Mouse (Mus musculus): ENCODE data around the gene Fam129a. TPM values are rescaled to one million over a fixed set of nuclear protein-coding genes. Genes with fewer than 3 reads are reported as not detected.

Gene Fam129a
- polyA plus RNA-seq, 1 experiment: 5.8 TPM

GRCm38 (mm10) chr1:151625690-151626089 is 54.7 kb downstream of the Fam129a start:
- H3K36me3 ChIP-seq (ENCODE audit: control insufficient read depth, insufficient read depth, low read length): no peaks in the 10 kb centered on the region
- H3K27ac ChIP-seq (ENCODE audit: insufficient read depth, low read depth, low read length): no peak overlapping the region
- DNase-seq: no peak
- H3K4me3 ChIP-seq (ENCODE audit: insufficient read depth, low read depth, low read length): no peak overlapping the region
- WGBS: 76% methylated on average over 2 of the region's 2 CpGs
- peaks cover 4% of the 10 kb centered on the region; the same call in 1 of the 2 replicates for H3K4me1 ChIP-seq (ENCODE audit: control insufficient read depth, insufficient read depth, low read length)
- no peaks in the 10 kb centered on the region for H3K27me3 ChIP-seq (replicated peaks; ENCODE audit: control insufficient read depth, insufficient read depth, low read length)
- TF ChIP-seq POLR2A (IDR thresholded peaks at IDR 0.05; ENCODE audit: low read depth, low read length) (no peak), CTCF (conservative IDR thresholded peaks at IDR 0.05; ENCODE audit: insufficient read depth, insufficient read length, low read depth, low read length) (no peak)

- no peak overlapping the region for H3K4me3 ChIP-seq (ENCODE audit: insufficient read depth, low read depth, low read length)
- 55% methylated on average over 4 of the region's 4 CpGs for WGBS
- H3K36me3 ChIP-seq (ENCODE audit: control insufficient read depth, insufficient read depth, low read length): no peaks in the 10 kb centered on the region
- H3K27ac ChIP-seq (ENCODE audit: insufficient read depth, low read depth, low read length): no peak overlapping the region
- H3K4me1 ChIP-seq (ENCODE audit: control insufficient read depth, insufficient read depth, low read length): peaks cover 4% of the 10 kb centered on the region; the same call in 1 of the 2 replicates
- TF ChIP-seq POLR2A (IDR thresholded peaks at IDR 0.05; ENCODE audit: low read depth, low read length) (no peak), CTCF (conservative IDR thresholded peaks at IDR 0.05; ENCODE audit: insufficient read depth, insufficient read length, low read depth, low read length) (no peak)
- no peaks in the 10 kb centered on the region for H3K27me3 ChIP-seq (replicated peaks; ENCODE audit: control insufficient read depth, insufficient read depth, low read length)
- DNase-seq: peak; percentile 30
Observed at GRCm38 (mm10) chr1:151626631-151627030, 55.6 kb downstream of the Fam129a start.

GRCm38 (mm10) chr1:151627141-151627540 is 56.2 kb downstream of the Fam129a start:
- H3K27me3 ChIP-seq (replicated peaks; ENCODE audit: control insufficient read depth, insufficient read depth, low read length): no peaks in the 10 kb centered on the region
- H3K36me3 ChIP-seq (ENCODE audit: control insufficient read depth, insufficient read depth, low read length): no peaks in the 10 kb centered on the region
- H3K4me1 ChIP-seq (ENCODE audit: control insufficient read depth, insufficient read depth, low read length): peaks cover 4% of the 10 kb centered on the region; the same call in 1 of the 2 replicates
- DNase-seq: peak; percentile 78
- H3K4me3 ChIP-seq (ENCODE audit: insufficient read depth, low read depth, low read length): no peak overlapping the region
- H3K27ac ChIP-seq (ENCODE audit: insufficient read depth, low read depth, low read length): no peak overlapping the region
- 47% methylated on average over 3 of the region's 3 CpGs for WGBS
- TF ChIP-seq POLR2A (IDR thresholded peaks at IDR 0.05; ENCODE audit: low read depth, low read length) (no peak), CTCF (conservative IDR thresholded peaks at IDR 0.05; ENCODE audit: insufficient read depth, insufficient read length, low read depth, low read length) (no peak)

- Histone ChIP-seq H3K27me3 (replicated peaks; ENCODE audit: control insufficient read depth, insufficient read depth, low read length) (no peaks in the 10 kb centered on the region), H3K4me3 (ENCODE audit: insufficient read depth, low read depth, low read length) (no peak overlapping the region), H3K36me3 (ENCODE audit: control insufficient read depth, insufficient read depth, low read length) (no peaks in the 10 kb centered on the region), H3K27ac (ENCODE audit: insufficient read depth, low read depth, low read length) (no peak overlapping the region), H3K4me1 (ENCODE audit: control insufficient read depth, insufficient read depth, low read length) (peaks cover 4% of the 10 kb centered on the region; the same call in 1 of the 2 replicates)
- no peak for TF ChIP-seq CTCF (conservative IDR thresholded peaks at IDR 0.05; ENCODE audit: insufficient read depth, insufficient read length, low read depth, low read length)
- WGBS: 58% methylated on average over 7 of the region's 7 CpGs
- no peak for DNase-seq
Observed at GRCm38 (mm10) chr1:151629591-151630250, 58.7 kb downstream of the Fam129a start.

GRCm38 (mm10) chr1:151630251-151630628 is 59.3 kb downstream of the Fam129a start:
- no peak for DNase-seq
- no peak overlapping the region for H3K4me3 ChIP-seq (ENCODE audit: insufficient read depth, low read depth, low read length)
- WGBS: 93% methylated on average over 2 of the region's 2 CpGs
- no peaks in the 10 kb centered on the region for H3K36me3 ChIP-seq (ENCODE audit: control insufficient read depth, insufficient read depth, low read length)
- peaks cover 4% of the 10 kb centered on the region; the same call in 1 of the 2 replicates for H3K4me1 ChIP-seq (ENCODE audit: control insufficient read depth, insufficient read depth, low read length)
- H3K27me3 ChIP-seq (replicated peaks; ENCODE audit: control insufficient read depth, insufficient read depth, low read length): no peaks in the 10 kb centered on the region
- no peak overlapping the region for H3K27ac ChIP-seq (ENCODE audit: insufficient read depth, low read depth, low read length)
- TF ChIP-seq CTCF (conservative IDR thresholded peaks at IDR 0.05; ENCODE audit: insufficient read depth, insufficient read length, low read depth, low read length) (no peak), POLR2A (IDR thresholded peaks at IDR 0.05; ENCODE audit: low read depth, low read length) (no peak)

- H3K27ac ChIP-seq (ENCODE audit: insufficient read depth, low read depth, low read length): no peak overlapping the region
- WGBS: 58% methylated on average over 2 of the region's 2 CpGs
- no peak for DNase-seq
- no peaks in the 10 kb centered on the region for H3K36me3 ChIP-seq (ENCODE audit: control insufficient read depth, insufficient read depth, low read length)
- H3K27me3 ChIP-seq (replicated peaks; ENCODE audit: control insufficient read depth, insufficient read depth, low read length): no peaks in the 10 kb centered on the region
- H3K4me1 ChIP-seq (ENCODE audit: control insufficient read depth, insufficient read depth, low read length): peaks cover 4% of the 10 kb centered on the region; the same call in 1 of the 2 replicates
- no peak overlapping the region for H3K4me3 ChIP-seq (ENCODE audit: insufficient read depth, low read depth, low read length)
- TF ChIP-seq POLR2A (IDR thresholded peaks at IDR 0.05; ENCODE audit: low read depth, low read length): no peak
- TF ChIP-seq CTCF (conservative IDR thresholded peaks at IDR 0.05; ENCODE audit: insufficient read depth, insufficient read length, low read depth, low read length): no peak
Observed at GRCm38 (mm10) chr1:151631061-151631460, 60.1 kb downstream of the Fam129a start.

GRCm38 (mm10) chr1:151631703-151632294 is 60.8 kb downstream of the Fam129a start:
- Histone ChIP-seq H3K27ac (ENCODE audit: insufficient read depth, low read depth, low read length) (no peak overlapping the region), H3K36me3 (ENCODE audit: control insufficient read depth, insufficient read depth, low read length) (no peaks in the 10 kb centered on the region), H3K4me1 (ENCODE audit: control insufficient read depth, insufficient read depth, low read length) (no peaks in the 10 kb centered on the region; the same call in 1 of the 2 replicates), H3K27me3 (replicated peaks; ENCODE audit: control insufficient read depth, insufficient read depth, low read length) (no peaks in the 10 kb centered on the region), H3K4me3 (ENCODE audit: insufficient read depth, low read depth, low read length) (no peak overlapping the region)
- DNase-seq: no peak
- no peak for TF ChIP-seq CTCF (conservative IDR thresholded peaks at IDR 0.05; ENCODE audit: insufficient read depth, insufficient read length, low read depth, low read length)
- WGBS: 70% methylated on average over 11 of the region's 11 CpGs
